Mouse (Mus musculus): Measurements from ENCODE around the gene Ambra1. TPM values are rescaled to one million over a fixed set of nuclear protein-coding genes. Genes with fewer than 3 reads are reported as not detected.

Ambra1 gene
- polyA plus RNA-seq, 1 experiment from 2014 or later, result 18.6 TPM

- no peaks in the 10 kb centered on the region for H3K36me3 ChIP-seq (ENCODE audit: control insufficient read depth, insufficient read depth, low read length)
- no peak for DNase-seq (ENCODE audit: low spot score)
- no peak for ATAC-seq (ENCODE audit: insufficient number of reproducible peaks, low FRiP score, low TSS enrichment, low read depth)
- H3K4me2 ChIP-seq (ENCODE audit: low read depth, severe bottlenecking), result no peak overlapping the region
- H3K9ac ChIP-seq (ENCODE audit: low read length), result no peak overlapping the region
- no peaks in the 10 kb centered on the region for H3K27me3 ChIP-seq (ENCODE audit: control insufficient read depth, insufficient read depth, low read length)
- no peak overlapping the region for H3K4me3 ChIP-seq (ENCODE audit: low read depth, low read length)
- H3K9me3 ChIP-seq (ENCODE audit: control insufficient read depth, low read length), result no peaks in the 10 kb centered on the region
- H3K4me1 ChIP-seq (ENCODE audit: control insufficient read depth, insufficient read depth, low read length), result no peaks in the 10 kb centered on the region
- 91% methylated on average over 2 of the region's 2 CpGs for WGBS
- H3K27ac ChIP-seq (replicated peaks; ENCODE audit: low read depth, low read length), result no peak overlapping the region
Measured at GRCm38 (mm10) chr2:91906141-91906540, 176.2 kb downstream of the Ambra1 start.

GRCm38 (mm10) chr2:91912616-91913015 is 182.7 kb downstream of the Ambra1 start:
- DNase-seq (ENCODE audit: low spot score) (no peak), ATAC-seq (ENCODE audit: insufficient number of reproducible peaks, low FRiP score, low TSS enrichment, low read depth) (no peak)
- 69% methylated on average over 3 of the region's 3 CpGs for WGBS
- no peak overlapping the region for H3K9ac ChIP-seq (ENCODE audit: low read length)
- H3K27me3 ChIP-seq (ENCODE audit: control insufficient read depth, insufficient read depth, low read length), result no peaks in the 10 kb centered on the region
- no peak overlapping the region for H3K4me2 ChIP-seq (ENCODE audit: low read depth, severe bottlenecking)
- H3K27ac ChIP-seq (replicated peaks; ENCODE audit: low read depth, low read length), result no peak overlapping the region
- H3K9me3 ChIP-seq (ENCODE audit: control insufficient read depth, low read length), result no peaks in the 10 kb centered on the region
- H3K4me1 ChIP-seq (ENCODE audit: control insufficient read depth, insufficient read depth, low read length), result no peaks in the 10 kb centered on the region
- H3K4me3 ChIP-seq (ENCODE audit: low read depth, low read length), result no peak overlapping the region
- H3K36me3 ChIP-seq (ENCODE audit: control insufficient read depth, insufficient read depth, low read length), result peaks cover 2% of the 10 kb centered on the region; the same call in 1 of the 2 replicates

GRCm38 (mm10) chr2:91913328-91914110 is 183.6 kb downstream of the Ambra1 start:
- ATAC-seq (ENCODE audit: insufficient number of reproducible peaks, low FRiP score, low TSS enrichment, low read depth) (no peak), DNase-seq (ENCODE audit: low spot score) (no peak)
- no peaks in the 10 kb centered on the region for H3K27me3 ChIP-seq (ENCODE audit: control insufficient read depth, insufficient read depth, low read length)
- no peak overlapping the region for H3K4me3 ChIP-seq (ENCODE audit: low read depth, low read length)
- H3K4me1 ChIP-seq (ENCODE audit: control insufficient read depth, insufficient read depth, low read length), result no peaks in the 10 kb centered on the region
- peaks cover 5% of the 10 kb centered on the region; the same call in 1 of the 2 replicates for H3K36me3 ChIP-seq (ENCODE audit: control insufficient read depth, insufficient read depth, low read length)
- H3K27ac ChIP-seq (replicated peaks; ENCODE audit: low read depth, low read length), result no peak overlapping the region
- WGBS, result 90% methylated on average over 7 of the region's 7 CpGs
- no peak overlapping the region for H3K9ac ChIP-seq (ENCODE audit: low read length)
- no peaks in the 10 kb centered on the region for H3K9me3 ChIP-seq (ENCODE audit: control insufficient read depth, low read length)
- no peak overlapping the region for H3K4me2 ChIP-seq (ENCODE audit: low read depth, severe bottlenecking)

DNA sequence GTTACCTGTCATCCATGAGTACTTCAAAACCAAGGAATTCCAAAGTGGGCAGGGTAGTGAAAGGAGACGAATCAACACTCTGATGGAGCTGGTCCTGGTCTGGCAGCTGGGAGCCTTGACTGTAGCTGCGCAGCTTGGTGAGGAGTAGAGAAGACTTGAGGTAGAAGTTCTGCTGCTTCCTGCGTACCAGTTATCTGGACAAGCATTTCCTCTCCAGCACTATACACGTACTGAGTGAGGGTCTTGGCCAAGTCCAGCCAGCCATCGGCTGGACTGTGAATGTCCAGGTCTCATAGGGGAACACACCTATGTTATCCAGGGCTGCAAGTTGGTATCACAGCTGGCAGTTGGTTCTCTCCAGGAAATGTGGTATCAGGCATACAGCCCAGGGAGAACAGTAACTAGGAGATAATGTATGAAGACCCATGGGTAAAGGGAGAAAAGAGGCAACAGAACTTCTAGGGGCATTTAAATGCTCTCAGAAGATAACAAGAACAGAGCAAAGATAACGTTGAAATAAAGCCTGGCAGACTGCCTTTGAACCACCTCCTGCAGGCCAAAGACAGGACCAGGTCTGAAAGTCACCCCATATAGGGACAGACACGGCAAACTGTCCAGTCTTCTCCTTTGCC is 186.5 kb downstream of the Ambra1 start:
- Histone ChIP-seq H3K27me3 (ENCODE audit: control insufficient read depth, insufficient read depth, low read length) (peaks cover 8% of the 10 kb centered on the region; the same call in 1 of the 2 replicates), H3K9ac (ENCODE audit: low read length) (no peak overlapping the region), H3K4me2 (ENCODE audit: low read depth, severe bottlenecking) (no peak overlapping the region), H3K27ac (replicated peaks; ENCODE audit: low read depth, low read length) (no peak overlapping the region), H3K9me3 (ENCODE audit: control insufficient read depth, low read length) (no peaks in the 10 kb centered on the region), H3K4me3 (ENCODE audit: low read depth, low read length) (no peak overlapping the region), H3K36me3 (ENCODE audit: control insufficient read depth, insufficient read depth, low read length) (peaks cover 5% of the 10 kb centered on the region; the same call in 1 of the 2 replicates), H3K4me1 (ENCODE audit: control insufficient read depth, insufficient read depth, low read length) (no peaks in the 10 kb centered on the region)
- no peak for DNase-seq (ENCODE audit: low spot score)
- ATAC-seq (ENCODE audit: insufficient number of reproducible peaks, low FRiP score, low TSS enrichment, low read depth), result no peak
- WGBS, result 87% methylated on average over 7 of the region's 7 CpGs

GRCm38 (mm10) chr2:91917096-91917495 is 187.2 kb downstream of the Ambra1 start:
- peaks cover under 1% of the 10 kb centered on the region; the same call in 1 of the 2 replicates for H3K4me1 ChIP-seq (ENCODE audit: control insufficient read depth, insufficient read depth, low read length)
- H3K27me3 ChIP-seq (ENCODE audit: control insufficient read depth, insufficient read depth, low read length), result peaks cover 14% of the 10 kb centered on the region
- no peak overlapping the region for H3K4me2 ChIP-seq (ENCODE audit: low read depth, severe bottlenecking)
- H3K9ac ChIP-seq (ENCODE audit: low read length), result no peak overlapping the region
- H3K36me3 ChIP-seq (ENCODE audit: control insufficient read depth, insufficient read depth, low read length), result peaks cover 5% of the 10 kb centered on the region; the same call in 1 of the 2 replicates
- no peak overlapping the region for H3K4me3 ChIP-seq (ENCODE audit: low read depth, low read length)
- H3K27ac ChIP-seq (replicated peaks; ENCODE audit: low read depth, low read length), result no peak overlapping the region
- no peaks in the 10 kb centered on the region for H3K9me3 ChIP-seq (ENCODE audit: control insufficient read depth, low read length)
- WGBS, result 87% methylated on average over 7 of the region's 7 CpGs
- DNase-seq (ENCODE audit: low spot score) (no peak), ATAC-seq (ENCODE audit: insufficient number of reproducible peaks, low FRiP score, low TSS enrichment, low read depth) (no peak)

DNA sequence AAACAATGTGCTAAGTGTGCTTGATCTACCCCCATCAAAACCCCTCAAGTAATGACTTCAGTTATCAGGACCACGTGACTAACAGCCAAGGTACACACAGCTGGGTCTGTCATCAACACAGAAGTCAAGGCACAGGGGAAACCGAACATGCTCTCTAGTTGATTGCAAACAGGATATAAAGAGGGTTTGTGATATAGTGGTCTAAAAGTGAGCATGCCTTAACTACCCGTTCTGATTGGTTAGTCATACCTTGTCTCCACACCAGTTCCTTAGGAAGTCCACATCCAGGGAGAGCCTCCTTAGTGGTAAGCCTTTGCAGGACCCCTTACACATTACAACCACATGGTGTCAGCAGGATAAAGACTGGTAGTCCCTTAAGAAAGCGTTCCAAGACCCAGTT is 190.2 kb downstream of the Ambra1 start:
- no peak overlapping the region for H3K4me2 ChIP-seq (ENCODE audit: low read depth, severe bottlenecking)
- WGBS, result 76% methylated on average over 4 of the region's 4 CpGs
- no peak overlapping the region for H3K27ac ChIP-seq (replicated peaks; ENCODE audit: low read depth, low read length)
- H3K27me3 ChIP-seq (ENCODE audit: control insufficient read depth, insufficient read depth, low read length), result peaks cover 36% of the 10 kb centered on the region
- DNase-seq (ENCODE audit: low spot score), result no peak
- ATAC-seq (ENCODE audit: insufficient number of reproducible peaks, low FRiP score, low TSS enrichment, low read depth), result no peak
- no peak overlapping the region for H3K4me3 ChIP-seq (ENCODE audit: low read depth, low read length)
- H3K9ac ChIP-seq (ENCODE audit: low read length), result no peak overlapping the region
- H3K36me3 ChIP-seq (ENCODE audit: control insufficient read depth, insufficient read depth, low read length), result peaks cover 5% of the 10 kb centered on the region; the same call in 1 of the 2 replicates
- no peaks in the 10 kb centered on the region for H3K9me3 ChIP-seq (ENCODE audit: control insufficient read depth, low read length)
- peaks cover 12% of the 10 kb centered on the region; the same call in 1 of the 2 replicates for H3K4me1 ChIP-seq (ENCODE audit: control insufficient read depth, insufficient read depth, low read length)

- Histone ChIP-seq H3K4me2 (ENCODE audit: low read depth, severe bottlenecking) (peak overlapping the region; percentile 71), H3K4me3 (ENCODE audit: low read depth, low read length) (peak overlapping the region; percentile 50), H3K9me3 (ENCODE audit: control insufficient read depth, low read length) (no peaks in the 10 kb centered on the region), H3K9ac (ENCODE audit: low read length) (no peak overlapping the region), H3K27ac (replicated peaks; ENCODE audit: low read depth, low read length) (no peak overlapping the region), H3K4me1 (ENCODE audit: control insufficient read depth, insufficient read depth, low read length) (peaks cover 12% of the 10 kb centered on the region; the same call in 1 of the 2 replicates), H3K36me3 (ENCODE audit: control insufficient read depth, insufficient read depth, low read length) (peaks cover 5% of the 10 kb centered on the region; the same call in 1 of the 2 replicates), H3K27me3 (ENCODE audit: control insufficient read depth, insufficient read depth, low read length) (peaks cover 36% of the 10 kb centered on the region)
- ATAC-seq (ENCODE audit: insufficient number of reproducible peaks, low FRiP score, low TSS enrichment, low read depth) (0 out of 2 replicates have a peak, but pooled peaks have one; percentile 23), DNase-seq (ENCODE audit: low spot score) (peak; percentile 82)
- WGBS, result 4% methylated on average over 31 of the region's 31 CpGs
Measured at GRCm38 (mm10) chr2:91921181-91921789, 191.4 kb downstream of the Ambra1 start.
